Mouse (Mus musculus) ES-E14 (cell line): Measurements from ENCODE around the gene Fthl17b. TPM values are rescaled to one million over a fixed set of nuclear protein-coding genes. Genes with fewer than 3 reads are reported as not detected.

ENCODE experiments used
- DNase-seq: peaks from one replicate; pipeline ENCODE4 v3.0.0-alpha.2; 2013; ENCODE audit warnings: low read depth, low spot score
- H3K27ac ChIP-seq: 2 replicates; pipeline ENCODE4 v1.5.1; 2012; ENCODE audit warnings: low read depth, mild to moderate bottlenecking, low read length, moderate library complexity, mixed read lengths; ENCODE audit not compliant: poor library complexity, insufficient read depth, severe bottlenecking
- H3K36me3 ChIP-seq: 2 replicates; pipeline ENCODE4 v1.6.1; 2012; ENCODE audit warnings: mild to moderate bottlenecking, low read length, moderate library complexity, mixed read lengths; ENCODE audit not compliant: control insufficient read depth, poor library complexity, insufficient read depth, severe bottlenecking
- H3K4me1 ChIP-seq, 2 experiments: fragments of 150-350 bp in 1 of 2; sonication (generic) in 1 of 2; 2 replicates each; pipeline ENCODE4 v1.6.1; 2012; ENCODE audit warnings: low read length in 2 of 2, mild to moderate bottlenecking in 1 of 2, mixed read lengths in 1 of 2; ENCODE audit not compliant: control insufficient read depth in 2 of 2, insufficient read depth in 2 of 2, poor library complexity in 1 of 2
- H3K4me3 ChIP-seq, 2 experiments: fragments of 150-350 bp in 1 of 2; sonication (generic) in 1 of 2; 2 replicates each; pipeline ENCODE4 v1.5.1; 2012; ENCODE audit warnings: low read length in 2 of 2, low read depth in 1 of 2, mild to moderate bottlenecking in 1 of 2, mixed read lengths in 1 of 2; ENCODE audit not compliant: insufficient read depth in 1 of 2, poor library complexity in 1 of 2, severe bottlenecking in 1 of 2
- H3K9ac ChIP-seq: 2 replicates; pipeline ENCODE4 v1.6.1; 2012; ENCODE audit warnings: low read depth, mild to moderate bottlenecking, low read length, mixed read lengths; ENCODE audit not compliant: poor library complexity, insufficient read depth, severe bottlenecking
- H3K9me3 ChIP-seq: fragments of 150-350 bp; sonication (generic); 2 replicates; pipeline ENCODE4 v1.6.1; 2012; ENCODE audit warnings: low read depth, mild to moderate bottlenecking, low read length; ENCODE audit not compliant: control insufficient read depth, insufficient read depth
- CHD2 ChIP-seq: IDR thresholded peaks from 2 replicates; pipeline ENCODE4 v1.6.1; 2014; ENCODE audit warnings: mild to moderate bottlenecking, low read depth, low read length, inconsistent platforms
- HCFC1 ChIP-seq: IDR thresholded peaks from 2 replicates; pipeline ENCODE4 v1.6.1; 2012; ENCODE audit warnings: low read length, inconsistent platforms, borderline replicate concordance; ENCODE audit not compliant: insufficient read depth
- MAFK ChIP-seq: IDR thresholded peaks from 2 replicates; pipeline ENCODE4 v1.6.1; 2014; ENCODE audit warnings: mild to moderate bottlenecking, low read depth, low read length, inconsistent platforms; ENCODE audit not compliant: insufficient read depth
- ZC3H11A ChIP-seq: IDR thresholded peaks from 2 replicates; pipeline ENCODE4 v1.6.1; 2012; ENCODE audit warnings: low read depth, mild to moderate bottlenecking, inconsistent platforms, low read length, borderline replicate concordance
- ZNF384 ChIP-seq: IDR thresholded peaks from 2 replicates; pipeline ENCODE4 v1.6.1; 2012; ENCODE audit warnings: low read depth, low read length, inconsistent platforms
- in situ Hi-C, 2 experiments: fragments of 600-800 bp; cut with MboI; formaldehyde crosslinking; loops; one replicate each; pipeline ENCODE4 v1.15.1; 2025; ENCODE audit warnings: low sequenced_read_pairs in 2 of 2, inconsistent platforms in 1 of 2; ENCODE audit not compliant: unreplicated experiment in 2 of 2
- total RNA-seq: library from RNA; depleted of rRNA; stranded (reverse); fragments of 300-350 nt; gene quantifications from 2 replicates; pipeline ENCODE4 v1.2.3, GENCODE M21; 2012; rRNA removed

Gene Fthl17b
- total RNA-seq, 1 experiment = not detected

DNA sequence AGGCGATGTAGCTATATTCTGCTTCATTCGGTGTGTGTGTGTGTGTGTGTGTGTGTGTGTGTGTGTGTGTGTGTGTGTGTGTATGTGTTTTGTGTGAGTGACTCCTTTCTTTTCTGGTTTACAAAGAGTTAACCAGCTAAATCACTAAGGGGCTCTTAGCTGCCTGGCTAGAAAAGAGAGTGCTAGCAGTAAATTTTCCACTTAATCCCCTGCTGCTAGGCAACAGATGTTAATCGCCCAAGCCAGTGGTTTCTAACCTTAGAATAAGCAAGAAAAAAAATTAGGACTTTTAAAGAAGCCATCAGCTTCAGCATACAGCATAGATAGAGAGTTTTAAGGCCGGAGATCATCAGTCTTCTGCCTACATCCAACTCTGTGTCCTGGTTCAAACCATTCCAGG is 35.5 kb downstream of the Fthl17b start:
- Histone ChIP-seq H3K4me1 (no peaks in the 10 kb centered on the region), H3K9me3 (no peaks in the 10 kb centered on the region), H3K9ac (no peak overlapping the region), H3K27ac (no peak overlapping the region), H3K4me3 (no peak overlapping the region), H3K36me3 (no peaks in the 10 kb centered on the region)
- TF ChIP-seq ZC3H11A (no peak), ZNF384 (no peak), MAFK (no peak), CHD2 (no peak), HCFC1 (no peak)
- no peak for DNase-seq
- in situ Hi-C loops = no loop called here

- no peak overlapping the region for H3K9ac ChIP-seq
- TF ChIP-seq HCFC1 (no peak), MAFK (no peak), ZC3H11A (no peak), ZNF384 (no peak), CHD2 (no peak)
- H3K36me3 ChIP-seq = no peaks in the 10 kb centered on the region
- H3K4me1 ChIP-seq = no peaks in the 10 kb centered on the region
- DNase-seq = no peak
- in situ Hi-C loops = no loop called here
- no peak overlapping the region for H3K27ac ChIP-seq
- no peaks in the 10 kb centered on the region for H3K9me3 ChIP-seq
- H3K4me3 ChIP-seq = no peak overlapping the region
Observed at GRCm38 (mm10) chrX:8921813-8922607, 40.8 kb downstream of the Fthl17b start.

GRCm38 (mm10) chrX:8921080-8921479 is 41.7 kb downstream of the Fthl17b start:
- TF ChIP-seq CHD2 = no peak
- TF ChIP-seq ZNF384 = no peak
- TF ChIP-seq HCFC1 = no peak
- no peak for TF ChIP-seq ZC3H11A
- TF ChIP-seq MAFK = no peak
- no peaks in the 10 kb centered on the region for H3K36me3 ChIP-seq
- no peak overlapping the region for H3K4me3 ChIP-seq
- in situ Hi-C loops = no loop called here
- H3K4me1 ChIP-seq = no peaks in the 10 kb centered on the region
- H3K9me3 ChIP-seq = no peaks in the 10 kb centered on the region
- no peak for DNase-seq
- no peak overlapping the region for H3K27ac ChIP-seq
- H3K9ac ChIP-seq = no peak overlapping the region

Other genes with a start within 250 kb of the Fthl17b start
- gene Ssx9, start 214.5 kb downstream of the Fthl17b start, total RNA-seq = not detected in 2 replicates
- gene Ssxb5, start 159.3 kb downstream of the Fthl17b start, total RNA-seq = not detected in 2 replicates
- gene Gm6592, start 119.0 kb downstream of the Fthl17b start, total RNA-seq = not detected in 2 replicates
- gene Gm5751, start 88.7 kb downstream of the Fthl17b start, total RNA-seq = not detected in 2 replicates
- 0.37 and 0.67 TPM in 2 replicates for gene B630019K06Rik, start 70.6 kb downstream of the Fthl17b start, total RNA-seq
- gene Fthl17c, start 13.6 kb upstream of the Fthl17b start, total RNA-seq = 20.3 and 41.0 TPM in 2 replicates
- 4.2 and 5.5 TPM in 2 replicates for gene Fthl17d, start 23.8 kb upstream of the Fthl17b start, total RNA-seq
- 0.42 and 1.1 TPM in 2 replicates for gene Fthl17e, start 70.5 kb upstream of the Fthl17b start, total RNA-seq
- 4.6 and 4.9 TPM in 2 replicates for gene Fthl17f, start 100.0 kb upstream of the Fthl17b start, total RNA-seq
- gene 4930402K13Rik, start 141.6 kb upstream of the Fthl17b start, total RNA-seq = not detected in 2 replicates
- 0.48 and 0.49 TPM in 2 replicates for gene Lancl3, start 236.9 kb upstream of the Fthl17b start, total RNA-seq